Mouse (Mus musculus): Measurements from ENCODE around the gene Kctd18. TPM values are rescaled to one million over a fixed set of nuclear protein-coding genes. Genes with fewer than 3 reads are reported as not detected.

Kctd18 gene
- polyA plus RNA-seq, 2 experiments: 3.2 to 3.4 TPM

GRCm38 (mm10) chr1:57911561-57911960 is 107.2 kb downstream of the Kctd18 start:
- no peaks in the 10 kb centered on the region for H3K4me1 ChIP-seq (replicated peaks; ENCODE audit: control insufficient read depth in 2 of 2, insufficient read depth in 2 of 2, low read length in 1 of 2)
- TF ChIP-seq EP300 (IDR thresholded peaks at IDR 0.05; ENCODE audit: low read depth) (no peak), CTCF (IDR thresholded peaks at IDR 0.05; ENCODE audit: low read depth) (no peak)
- no peak overlapping the region for H3K4me2 ChIP-seq (ENCODE audit: low read depth)
- H3K9me3 ChIP-seq (ENCODE audit: control insufficient read depth, low read length): no peaks in the 10 kb centered on the region
- H3K4me3 ChIP-seq (ENCODE audit: insufficient read depth in 1 of 2, low read depth in 2 of 2, low read length in 2 of 2): no peak overlapping the region
- H3K36me3 ChIP-seq (replicated peaks; ENCODE audit: control insufficient read depth, insufficient read depth, low read depth): no peaks in the 10 kb centered on the region
- ATAC-seq (ENCODE audit: insufficient read depth) (no peak), DNase-seq (ENCODE audit: low read depth in 3 of 3, low spot score in 3 of 3) (no peak)
- no peak overlapping the region for H3K27ac ChIP-seq
- 65% methylated on average over 6 of the region's 6 CpGs for WGBS (ENCODE audit: insufficient replicate concordance)
- no peaks in the 10 kb centered on the region for H3K27me3 ChIP-seq (ENCODE audit: control insufficient read depth, insufficient read depth, low read length)
- no peak overlapping the region for H3K9ac ChIP-seq (replicated peaks)

- no peak overlapping the region for H3K4me3 ChIP-seq (ENCODE audit: insufficient read depth in 1 of 2, low read depth in 2 of 2, low read length in 2 of 2)
- DNase-seq (ENCODE audit: low read depth in 3 of 3, low spot score in 3 of 3) (no peak), ATAC-seq (ENCODE audit: insufficient read depth) (no peak)
- H3K36me3 ChIP-seq (replicated peaks; ENCODE audit: control insufficient read depth, insufficient read depth, low read depth): no peaks in the 10 kb centered on the region
- H3K27me3 ChIP-seq (ENCODE audit: control insufficient read depth, insufficient read depth, low read length): no peaks in the 10 kb centered on the region
- no peak overlapping the region for H3K27ac ChIP-seq
- H3K9ac ChIP-seq (replicated peaks): no peak overlapping the region
- no peak for TF ChIP-seq CTCF (IDR thresholded peaks at IDR 0.05; ENCODE audit: low read depth)
- no peak for TF ChIP-seq EP300 (IDR thresholded peaks at IDR 0.05; ENCODE audit: low read depth)
- no peak overlapping the region for H3K4me2 ChIP-seq (ENCODE audit: low read depth)
- H3K9me3 ChIP-seq (ENCODE audit: control insufficient read depth, low read length): no peaks in the 10 kb centered on the region
- H3K4me1 ChIP-seq (replicated peaks; ENCODE audit: control insufficient read depth in 2 of 2, insufficient read depth in 2 of 2, low read length in 1 of 2): no peaks in the 10 kb centered on the region
Observed at GRCm38 (mm10) chr1:57906312-57906711, 112.4 kb downstream of the Kctd18 start.

- no peaks in the 10 kb centered on the region for H3K4me1 ChIP-seq (replicated peaks; ENCODE audit: control insufficient read depth in 2 of 2, insufficient read depth in 2 of 2, low read length in 1 of 2)
- no peak overlapping the region for H3K4me2 ChIP-seq (ENCODE audit: low read depth)
- H3K9me3 ChIP-seq (ENCODE audit: control insufficient read depth, low read length): no peaks in the 10 kb centered on the region
- WGBS (ENCODE audit: insufficient replicate concordance): 48% methylated on average over 3 of the region's 3 CpGs
- no peak overlapping the region for H3K9ac ChIP-seq (replicated peaks)
- DNase-seq (ENCODE audit: low read depth in 3 of 3, low spot score in 3 of 3) (no peak), ATAC-seq (ENCODE audit: insufficient read depth) (no peak)
- TF ChIP-seq EP300 (IDR thresholded peaks at IDR 0.05; ENCODE audit: low read depth) (no peak), CTCF (IDR thresholded peaks at IDR 0.05; ENCODE audit: low read depth) (no peak)
- no peaks in the 10 kb centered on the region for H3K36me3 ChIP-seq (replicated peaks; ENCODE audit: control insufficient read depth, insufficient read depth, low read depth)
- no peak overlapping the region for H3K4me3 ChIP-seq (ENCODE audit: insufficient read depth in 1 of 2, low read depth in 2 of 2, low read length in 2 of 2)
- no peak overlapping the region for H3K27ac ChIP-seq
- no peaks in the 10 kb centered on the region for H3K27me3 ChIP-seq (ENCODE audit: control insufficient read depth, insufficient read depth, low read length)
Observed at GRCm38 (mm10) chr1:57905912-57906311, 112.8 kb downstream of the Kctd18 start.

Other genes with a start within 250 kb of the Kctd18 start
- 2.2 and 2.8 TPM in 2 replicates for gene Spats2l, start 244.8 kb downstream of the Kctd18 start, polyA plus RNA-seq (2012; rRNA removed)
- 7.6 and 9.9 TPM in 2 replicates for gene Spats2l, start 244.8 kb downstream of the Kctd18 start, polyA plus RNA-seq (2014; fragmentation: Nextera tagmentation; extraction: Ambion mirVana)
- 3.9 and 6.6 TPM in 2 replicates for gene Sgo2a, start 23.0 kb downstream of the Kctd18 start, polyA plus RNA-seq (2012; rRNA removed)
- gene Sgo2a, start 23.0 kb downstream of the Kctd18 start, polyA plus RNA-seq (2014; fragmentation: Nextera tagmentation; extraction: Ambion mirVana): 9.5 and 11.1 TPM in 2 replicates
- gene Aox1, start 11.0 kb upstream of the Kctd18 start, polyA plus RNA-seq (2012; rRNA removed): 0.16 and 0.17 TPM in 2 replicates
- gene Aox1, start 11.0 kb upstream of the Kctd18 start, polyA plus RNA-seq (2014; fragmentation: Nextera tagmentation; extraction: Ambion mirVana): 0.18 and 0.32 TPM in 2 replicates
- gene Aox3, start 94.2 kb upstream of the Kctd18 start, polyA plus RNA-seq (2012; rRNA removed): 0.09 and 0.12 TPM in 2 replicates
- 0.20 and 0.29 TPM in 2 replicates for gene Aox3, start 94.2 kb upstream of the Kctd18 start, polyA plus RNA-seq (2014; fragmentation: Nextera tagmentation; extraction: Ambion mirVana)
- gene Aox4, start 191.4 kb upstream of the Kctd18 start, polyA plus RNA-seq (2012; rRNA removed): 0.10 and 0.75 TPM in 2 replicates
- 0.22 and 0.25 TPM in 2 replicates for gene Aox4, start 191.4 kb upstream of the Kctd18 start, polyA plus RNA-seq (2014; fragmentation: Nextera tagmentation; extraction: Ambion mirVana)

Measured in liver, embryonic 14.5 days (tissue).